Mouse (Mus musculus) embryo, embryonic 10 days (tissue): ENCODE results near the gene Sh3rf3.

Experiments used
- DNase-seq: peaks from one replicate; pipeline ENCODE4 v3.0.0-alpha.2; 2015; ENCODE audit warnings: low spot score

The Sh3rf3 gene

GRCm38 (mm10) chr10:59106644-59107043, 293.5 kb downstream of the Sh3rf3 start:
- no peak for DNase-seq

DNA sequence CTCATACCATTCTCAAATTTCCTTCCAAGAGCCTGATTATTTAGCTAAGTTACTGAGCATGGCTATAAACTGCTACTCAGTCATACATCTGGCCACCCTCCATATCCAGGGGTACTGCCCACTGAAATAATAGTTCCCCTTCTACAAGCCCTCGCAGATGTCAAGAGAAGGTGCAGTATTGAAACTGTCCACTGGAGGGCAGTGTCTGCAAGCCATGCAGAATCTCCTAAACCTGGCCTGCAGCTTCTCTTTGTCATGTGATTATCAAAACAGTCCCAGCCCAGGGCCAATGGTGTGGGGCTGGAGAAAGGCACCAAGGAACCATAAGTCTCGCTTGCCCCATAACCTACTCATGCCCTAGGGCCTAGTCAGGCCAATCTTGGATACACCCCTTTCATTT, 295.9 kb downstream of the Sh3rf3 start:
- peak; percentile 83 for DNase-seq

- DNase-seq = no peak
These were observed 297.2 kb downstream of the Sh3rf3 start for GRCm38 (mm10) chr10:59110386-59110785.

DNA sequence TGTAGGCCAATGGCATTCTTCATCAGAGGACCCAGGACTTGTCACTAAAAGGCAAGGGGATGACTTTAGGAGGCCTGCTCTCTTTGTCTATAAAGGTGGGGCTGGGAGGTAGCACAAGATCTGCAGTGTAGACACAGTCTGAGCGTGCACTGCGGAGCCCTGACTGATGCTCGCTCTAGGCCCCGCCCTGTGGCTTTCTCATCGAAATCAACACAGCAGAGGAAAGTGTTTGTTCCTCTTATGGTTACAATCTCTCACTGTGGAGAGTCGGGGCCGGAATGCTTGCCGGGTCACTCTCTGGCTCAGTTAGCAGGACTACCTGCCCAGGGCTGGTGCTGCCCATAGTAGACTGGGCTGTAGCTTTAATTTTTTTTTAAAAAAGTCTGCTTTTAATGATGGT, 299.6 kb downstream of the Sh3rf3 start:
- no peak for DNase-seq

DNA sequence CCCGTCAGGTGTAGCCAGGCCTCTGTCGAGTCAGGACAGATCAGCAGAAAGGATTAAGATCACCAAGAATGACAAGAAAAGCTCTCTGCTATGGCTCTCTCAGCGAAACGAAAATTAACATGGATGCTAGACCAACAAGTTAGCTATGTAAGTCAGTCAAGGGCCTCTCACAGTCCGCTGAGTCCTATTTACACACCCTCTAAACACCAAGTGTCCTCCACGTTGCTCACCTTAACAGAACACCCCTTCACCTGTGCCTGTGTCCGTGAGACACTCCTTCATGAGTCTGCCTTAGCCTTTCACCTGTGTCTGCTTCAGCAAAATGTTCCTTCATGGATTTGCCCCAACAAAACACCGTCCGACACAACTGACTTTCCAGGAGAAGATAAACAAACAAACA, 300.2 kb downstream of the Sh3rf3 start:
- DNase-seq = no peak

DNA sequence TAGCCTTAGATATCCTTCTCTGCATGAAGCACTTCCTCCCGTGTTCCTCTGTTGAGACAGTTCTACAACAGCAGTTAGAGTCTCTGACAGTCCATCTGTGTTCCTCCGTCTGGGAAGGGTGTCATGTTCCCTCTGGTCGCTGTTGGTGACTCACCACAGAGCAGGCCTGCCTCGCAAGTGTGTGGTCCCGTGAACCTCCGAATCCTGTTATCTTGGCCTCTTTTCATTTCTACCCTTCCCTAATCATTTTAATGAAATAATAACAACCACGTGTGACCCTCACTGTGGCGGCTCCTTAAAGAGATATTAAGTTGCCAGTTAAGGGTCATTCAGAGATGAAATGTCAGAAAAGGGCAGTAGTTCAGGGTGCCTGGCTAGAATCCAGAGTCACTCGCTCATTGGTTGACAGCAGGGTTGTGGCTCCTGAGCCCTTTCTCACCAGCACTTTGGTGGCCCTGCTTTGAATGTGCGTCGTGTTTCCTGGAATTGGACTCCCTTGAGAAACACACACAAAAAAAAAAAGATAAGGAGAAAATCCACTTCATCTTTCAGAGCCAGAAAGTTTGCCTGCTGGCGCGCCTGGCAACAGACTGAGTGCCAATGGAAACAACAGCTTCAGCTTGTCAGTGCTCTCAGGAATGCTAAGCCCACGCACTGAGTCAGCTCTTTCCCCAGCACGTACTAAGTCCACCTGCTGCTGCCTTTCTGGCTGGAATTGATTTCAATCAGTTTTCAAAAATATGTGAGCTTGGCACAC, 301.6 kb downstream of the Sh3rf3 start:
- DNase-seq = peak; percentile 68

DNA sequence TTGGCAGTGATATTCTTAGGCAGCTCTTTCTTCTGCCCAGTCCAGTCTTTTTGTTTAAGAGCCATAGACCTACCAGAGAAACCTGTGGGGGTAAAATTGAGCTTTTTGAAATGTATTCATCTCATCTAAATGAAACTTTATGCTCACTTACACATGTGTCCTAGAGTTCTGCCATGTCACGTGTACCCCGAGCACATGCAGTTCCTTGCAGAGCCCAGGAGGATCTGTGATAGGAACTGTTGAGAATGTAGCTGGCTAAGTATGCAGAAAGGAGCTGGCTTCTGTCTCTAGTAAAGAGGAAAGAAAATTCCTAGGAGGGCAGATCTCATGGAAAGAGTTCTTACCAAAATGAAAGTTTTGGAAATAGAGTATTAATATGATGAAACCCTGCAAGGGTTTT, 302.5 kb downstream of the Sh3rf3 start:
- DNase-seq = no peak

DNA sequence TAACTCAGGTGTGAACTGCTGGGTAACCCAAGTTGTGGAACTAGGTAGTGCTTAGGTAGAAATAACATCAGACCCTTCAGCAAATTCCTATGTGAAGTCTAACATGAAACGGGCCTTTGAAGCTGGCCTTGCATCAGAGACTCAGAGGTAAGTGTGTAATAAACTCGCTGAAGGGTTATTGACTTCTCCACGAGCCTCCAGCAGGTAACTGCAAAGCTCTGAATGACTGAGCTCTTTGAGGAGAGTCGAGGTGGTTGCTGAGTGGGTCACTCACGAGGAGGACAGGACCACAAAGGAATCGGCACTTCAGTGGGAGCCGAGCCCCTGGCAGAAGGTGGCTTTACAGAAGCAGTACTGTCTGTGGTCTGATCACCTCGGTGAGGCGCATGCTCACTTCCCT, 303.2 kb downstream of the Sh3rf3 start:
- no peak for DNase-seq

- no peak for DNase-seq
These were observed 304.4 kb downstream of the Sh3rf3 start for GRCm38 (mm10) chr10:59117555-59117954.

DNA sequence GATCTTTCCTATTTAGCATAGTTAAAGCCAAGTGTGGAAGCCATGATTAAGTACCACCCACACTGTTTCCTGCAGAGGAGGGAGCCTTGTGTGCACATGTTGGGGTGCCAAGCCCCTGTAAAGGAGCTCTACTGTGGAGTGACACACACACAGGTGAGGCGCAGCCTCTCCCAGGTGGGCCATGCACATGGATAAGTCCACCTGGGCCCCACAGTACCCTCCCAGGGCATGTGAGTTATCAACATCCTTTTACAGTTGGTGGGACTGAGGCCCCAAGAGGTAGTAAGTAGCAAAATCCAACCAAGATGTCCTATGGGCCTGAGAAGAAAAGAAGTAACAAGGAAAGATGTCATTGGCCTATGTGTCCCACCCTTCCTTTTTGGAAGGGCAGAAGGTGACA, 305.8 kb downstream of the Sh3rf3 start:
- DNase-seq = no peak

GRCm38 (mm10) chr10:59119811-59120210, 306.7 kb downstream of the Sh3rf3 start:
- DNase-seq = no peak

- no peak for DNase-seq
These were observed 312.3 kb downstream of the Sh3rf3 start for GRCm38 (mm10) chr10:59125497-59125896.

- DNase-seq = no peak
These were observed 314.5 kb downstream of the Sh3rf3 start for GRCm38 (mm10) chr10:59127637-59128036.

DNA sequence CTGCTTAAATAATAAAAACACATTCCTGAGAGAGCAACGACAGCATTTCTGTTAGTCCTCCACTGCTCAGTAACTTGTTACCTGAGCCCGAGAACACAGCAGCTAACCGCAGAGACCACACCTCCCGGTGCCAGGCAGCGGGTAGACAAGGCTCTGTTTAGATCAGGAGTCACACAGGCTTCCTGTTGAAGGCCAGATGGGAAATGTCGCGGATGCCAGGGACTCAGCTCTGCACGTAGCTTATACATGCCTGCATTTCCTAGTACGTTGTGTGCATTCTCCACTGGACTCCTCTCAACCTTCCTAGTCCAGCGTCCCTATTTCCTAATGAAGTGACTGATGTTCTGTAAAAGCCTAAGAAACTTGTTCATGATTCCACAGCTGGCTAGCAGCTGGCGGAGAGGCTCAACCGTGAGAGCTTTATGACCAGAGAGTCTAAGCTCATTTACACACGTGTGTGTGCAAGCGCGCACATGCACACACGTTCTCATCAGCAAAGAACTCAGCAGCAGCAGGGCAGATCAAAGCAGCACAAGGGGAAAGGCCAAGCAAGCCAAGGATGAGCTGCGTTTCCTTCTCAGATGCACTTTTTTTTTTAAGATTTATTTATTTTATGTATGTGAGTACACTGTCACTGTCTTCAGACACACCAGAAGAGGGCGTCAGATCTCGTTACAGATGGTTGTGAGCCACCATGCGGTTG, 318.9 kb downstream of the Sh3rf3 start:
- peak; percentile 18 for DNase-seq

DNA sequence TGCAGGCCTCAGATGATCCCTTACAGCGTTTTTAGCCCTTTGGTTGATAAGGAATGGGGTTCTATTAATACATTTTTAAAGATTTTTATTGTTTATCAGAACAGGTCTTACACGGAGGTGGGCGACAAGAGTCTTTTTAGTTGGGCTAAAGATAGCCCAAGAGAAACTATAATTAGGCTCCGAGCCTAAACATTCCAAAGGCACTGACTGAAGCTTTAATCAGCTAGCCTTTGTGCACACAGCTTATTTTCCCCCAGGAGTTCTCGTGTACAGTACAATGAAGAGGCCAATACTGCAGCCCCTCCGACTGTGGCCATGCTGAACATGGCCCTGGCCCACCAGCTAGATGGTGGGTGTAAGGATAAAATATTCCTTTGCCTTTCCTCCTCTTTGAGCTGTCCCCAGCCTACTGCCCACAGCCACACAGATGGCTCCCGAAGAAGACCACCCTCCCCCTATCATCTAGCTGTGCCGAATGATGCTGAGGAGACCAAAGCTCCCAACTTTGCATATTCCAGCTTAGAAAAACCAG, 320.4 kb downstream of the Sh3rf3 start:
- DNase-seq = no peak

DNA sequence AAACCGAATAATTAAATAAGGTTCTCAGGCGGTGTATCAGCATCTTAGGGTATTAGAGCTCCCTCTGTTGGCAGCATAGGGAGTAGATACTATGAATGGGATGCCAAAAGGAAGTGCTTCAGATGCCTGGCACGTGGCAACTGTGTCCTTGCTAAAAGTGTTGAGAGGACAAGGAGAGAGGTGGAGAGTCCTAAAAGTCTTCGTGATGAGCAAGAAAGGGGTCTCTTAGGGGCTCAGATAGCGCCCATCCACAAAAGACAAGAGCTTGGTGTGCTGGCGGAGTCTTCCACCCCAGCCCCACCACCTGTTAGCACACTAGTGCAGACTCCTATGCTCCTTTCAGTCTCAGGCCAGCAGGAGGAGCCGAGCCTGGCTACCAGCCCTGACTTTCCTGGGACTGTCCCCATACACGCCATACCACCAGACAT, 336.8 kb downstream of the Sh3rf3 start:
- DNase-seq = peak; percentile 83

- no peak for DNase-seq
These were observed 337.9 kb downstream of the Sh3rf3 start for GRCm38 (mm10) chr10:59150938-59151657.

- DNase-seq = no peak
These were observed 339.5 kb downstream of the Sh3rf3 start for GRCm38 (mm10) chr10:59152544-59153081.

- no peak for DNase-seq
These were observed 345.5 kb downstream of the Sh3rf3 start for GRCm38 (mm10) chr10:59158627-59159026.

- peak; percentile 20 for DNase-seq
These were observed 349.2 kb downstream of the Sh3rf3 start for GRCm38 (mm10) chr10:59162185-59162897.

DNA sequence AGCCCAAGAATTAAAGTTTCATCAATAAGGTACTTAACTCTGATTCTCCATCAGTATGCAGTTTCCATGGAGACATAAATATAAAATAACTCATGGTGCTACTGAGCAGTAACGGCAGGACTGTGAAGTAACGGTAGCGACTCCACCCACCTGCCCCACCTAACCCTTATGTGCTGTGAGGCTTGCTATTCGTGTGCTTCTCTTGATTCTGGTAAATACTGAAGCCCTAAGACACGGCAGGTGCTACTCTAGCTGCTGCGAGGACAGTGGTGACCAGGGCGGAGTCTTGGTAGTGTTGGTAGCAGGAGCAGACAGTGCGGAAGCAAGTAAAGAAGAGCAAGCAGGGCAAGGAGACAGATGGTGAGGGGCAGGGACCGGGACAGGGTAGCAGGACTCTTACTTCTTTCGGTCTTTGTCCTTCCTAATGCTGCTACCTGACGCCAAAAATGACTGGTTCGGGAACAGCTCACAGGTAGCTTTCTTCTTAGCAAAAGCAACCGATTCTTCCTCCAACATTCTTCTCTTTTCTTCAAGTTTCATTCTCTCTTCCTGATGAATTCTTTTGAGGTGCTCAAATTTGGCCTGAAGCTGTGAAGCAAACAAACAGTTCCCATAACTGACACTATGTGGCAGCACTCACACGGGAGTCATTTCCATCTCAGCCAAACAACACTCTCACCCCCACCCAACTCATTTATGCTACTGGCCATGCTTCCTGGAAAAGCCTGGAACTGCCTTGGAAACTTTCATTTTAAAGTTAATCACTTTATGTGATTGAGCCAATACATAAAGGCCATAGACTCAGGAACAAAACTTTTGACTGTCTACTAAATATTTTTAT, 353.2 kb downstream of the Sh3rf3 start:
- DNase-seq = peak; percentile 72
